Mouse (Mus musculus) midbrain, postnatal 0 days (tissue): ENCODE data around the gene Apol11b. TPM values are rescaled to one million over a fixed set of nuclear protein-coding genes. Genes with fewer than 3 reads are reported as not detected.
A peak's percentile ranks its signal among the peaks of the same experiment; 100 is the strongest.
"Not testable (repeated sequence)": the region's sequence is repeated elsewhere in the genome, so short reads cannot be mapped to it uniquely, and the experiment has no call there.

Source experiments
- ATAC-seq: fragments of 200-750 bp; cut with Nextera tagmentation; 2 replicates; pipeline ENCODE4 v1.8.0; 2017; ENCODE audit warnings: moderate number of reproducible peaks, mild to moderate bottlenecking, moderate TSS enrichment, moderate library complexity; ENCODE audit not compliant: low FRiP score
- DNase-seq: peaks from one replicate; pipeline ENCODE4 v3.0.0-alpha.2; 2015; ENCODE audit warnings: low spot score
- H3K27ac ChIP-seq: fragments of 300-500 bp; sonication (generic); 2 replicates; pipeline ENCODE4 v1.5.1; 2014; ENCODE audit warnings: low read depth, mild to moderate bottlenecking, low read length, mixed read lengths
- H3K27me3 ChIP-seq: fragments of 300-500 bp; sonication (generic); 2 replicates; pipeline ENCODE4 v1.6.1; 2014; ENCODE audit warnings: low read length, control low read depth, mixed read lengths; ENCODE audit not compliant: insufficient read depth
- H3K36me3 ChIP-seq: fragments of 300-500 bp; sonication (generic); 2 replicates; pipeline ENCODE4 v1.6.1; 2014; ENCODE audit warnings: low read length, control low read depth, mixed read lengths; ENCODE audit not compliant: insufficient read depth
- H3K4me1 ChIP-seq: fragments of 300-500 bp; sonication (generic); 2 replicates; pipeline ENCODE4 v1.6.1; 2014; ENCODE audit warnings: mild to moderate bottlenecking, control low read depth, antibody characterized with exemption, low read length, mixed read lengths; ENCODE audit not compliant: insufficient read depth
- H3K4me2 ChIP-seq: fragments of 300-500 bp; sonication (generic); 2 replicates; pipeline ENCODE4 v1.6.1; 2014; ENCODE audit warnings: low read depth, mild to moderate bottlenecking, low read length, mixed read lengths; ENCODE audit not compliant: poor library complexity, severe bottlenecking
- H3K4me3 ChIP-seq: fragments of 300-500 bp; sonication (generic); 2 replicates; pipeline ENCODE4 v1.5.1; 2014; ENCODE audit warnings: low read depth, mild to moderate bottlenecking, low read length, moderate library complexity
- H3K9ac ChIP-seq: fragments of 300-500 bp; sonication (generic); replicated peaks from 2 replicates; pipeline ENCODE4 v1.6.1; 2014; ENCODE audit warnings: mild to moderate bottlenecking, low read length, moderate library complexity, mixed read lengths; ENCODE audit not compliant: poor library complexity, severe bottlenecking
- H3K9me3 ChIP-seq: fragments of 300-500 bp; sonication (generic); 2 replicates; pipeline ENCODE4 v1.6.1; 2016; ENCODE audit warnings: low read length, control low read depth
- CTCF ChIP-seq: IDR thresholded peaks from 2 replicates; pipeline ENCODE4 v1.5.1; 2016; ENCODE audit warnings: antibody characterized with exemption, mild to moderate bottlenecking
- WGBS: fragments of 180-500 bp; shearing (Covaris S2); extraction: QIAGEN DNeasy Blood & Tissue Kit; methylation state at CpG from one replicate; pipeline ENCODE4 v1.1.7; 2014; 5-methylcytosine and 5-hydroxymethylcytosine counted together
- polyA plus RNA-seq: library from polyadenylated mRNA; unstranded; fragments of >200 nt; fragmentation: Nextera tagmentation; extraction: Ambion mirVana; gene quantifications from 2 replicates; pipeline ENCODE4 v1.2.1, GENCODE M21; 2015
- total RNA-seq: library from RNA; depleted of rRNA; stranded (reverse); fragments of >200 nt; gene quantifications from 2 replicates; pipeline ENCODE4 v1.2.3, GENCODE M21; 2014; rRNA removed

Gene Apol11b
- total RNA-seq (not detected in 2 replicates), polyA plus RNA-seq (not detected in 2 replicates)

- not testable (repeated sequence) for H3K4me3 ChIP-seq, H3K27me3 ChIP-seq, H3K36me3 ChIP-seq, DNase-seq, ATAC-seq, H3K9me3 ChIP-seq, H3K4me2 ChIP-seq, H3K27ac ChIP-seq, H3K9ac ChIP-seq, H3K4me1 ChIP-seq
- 76% methylated on average over 2 of the region's 2 CpGs for WGBS
Observed at GRCm38 (mm10) chr15:77643176-77643575, at the start of gene Apol11b. Apol11b (minus strand) TSS chr15:77643286.

- not testable (repeated sequence) for H3K36me3 ChIP-seq, H3K27me3 ChIP-seq, DNase-seq, H3K4me1 ChIP-seq, H3K4me3 ChIP-seq, H3K9ac ChIP-seq, H3K9me3 ChIP-seq, H3K27ac ChIP-seq, ATAC-seq
- peak overlapping the region; percentile 30 for H3K4me2 ChIP-seq
- WGBS = 8% methylated on average over 19 of the region's 20 CpGs
Observed at GRCm38 (mm10) chr15:77691532-77692311, 48.6 kb upstream of the Apol11b start.

GRCm38 (mm10) chr15:77683944-77684343, 40.9 kb upstream of the Apol11b start:
- 11% methylated on average over 9 of the region's 11 CpGs for WGBS
- not testable (repeated sequence) for H3K27ac ChIP-seq, H3K9me3 ChIP-seq, H3K27me3 ChIP-seq, H3K9ac ChIP-seq, H3K4me2 ChIP-seq, H3K4me3 ChIP-seq, H3K36me3 ChIP-seq, ATAC-seq, H3K4me1 ChIP-seq
- peak; percentile 10 for DNase-seq
- TF ChIP-seq CTCF = peak; percentile 61

- H3K9me3 ChIP-seq, H3K9ac ChIP-seq, H3K27me3 ChIP-seq, H3K27ac ChIP-seq, H3K4me1 ChIP-seq, H3K4me3 ChIP-seq, H3K4me2 ChIP-seq, ATAC-seq, H3K36me3 ChIP-seq, DNase-seq: not testable (repeated sequence)
- 83% methylated on average over 1 of the region's 1 CpGs for WGBS
Observed at GRCm38 (mm10) chr15:77674081-77674480, 31.0 kb upstream of the Apol11b start.

- H3K4me2 ChIP-seq, ATAC-seq, H3K9ac ChIP-seq, H3K4me3 ChIP-seq, H3K9me3 ChIP-seq, H3K27ac ChIP-seq, H3K4me1 ChIP-seq, DNase-seq, H3K36me3 ChIP-seq, H3K27me3 ChIP-seq: not testable (repeated sequence)
- WGBS = 78% methylated on average over 2 of the region's 2 CpGs
Observed at GRCm38 (mm10) chr15:77661841-77662240, 18.8 kb upstream of the Apol11b start.

- H3K27me3 ChIP-seq, ATAC-seq, H3K4me3 ChIP-seq: not testable (repeated sequence)
Observed at GRCm38 (mm10) chr15:77659773-77660172, 16.7 kb upstream of the Apol11b start.

GRCm38 (mm10) chr15:77651143-77651542, 8.1 kb upstream of the Apol11b start:
- not testable (repeated sequence) for ATAC-seq, H3K27ac ChIP-seq, H3K4me2 ChIP-seq, H3K36me3 ChIP-seq, H3K27me3 ChIP-seq, H3K9ac ChIP-seq, H3K9me3 ChIP-seq, H3K4me1 ChIP-seq, H3K4me3 ChIP-seq, DNase-seq

More at GRCm38 (mm10) chr15:77659773-77660172, 16.7 kb upstream of the Apol11b start:
- H3K36me3 ChIP-seq, DNase-seq, H3K9me3 ChIP-seq, H3K4me1 ChIP-seq, H3K4me2 ChIP-seq, H3K27ac ChIP-seq, H3K9ac ChIP-seq: not testable (repeated sequence)
- 80% methylated on average over 1 of the region's 1 CpGs for WGBS

- not testable (repeated sequence) for ATAC-seq, H3K4me1 ChIP-seq, H3K36me3 ChIP-seq, H3K4me2 ChIP-seq, H3K27ac ChIP-seq, H3K27me3 ChIP-seq, DNase-seq, H3K9me3 ChIP-seq, H3K9ac ChIP-seq, H3K4me3 ChIP-seq
- WGBS = 79% methylated on average over 3 of the region's 3 CpGs
Observed at GRCm38 (mm10) chr15:77629822-77630221, 13.3 kb downstream of the Apol11b start.
